Mouse (Mus musculus): ENCODE results near the gene Ubxn4.
A peak's percentile ranks its signal among the peaks of the same experiment; 100 is the strongest.
"Not testable (repeated sequence)": the region's sequence is repeated elsewhere in the genome, so short reads cannot be mapped to it uniquely, and the experiment has no call there.

The Ubxn4 gene

GRCm38 (mm10) chr1:128243627-128243995 is at the start of gene Ubxn4:
Gene Ubxn4 (plus strand): TSS chr1:128243964.
- DNase-seq (ENCODE audit: low spot score in 2 of 2): no peak

- DNase-seq (ENCODE audit: low spot score in 2 of 2): no peak
Measured at GRCm38 (mm10) chr1:128194011-128194410, 49.8 kb upstream of the Ubxn4 start.

GRCm38 (mm10) chr1:128197353-128197752 is 46.4 kb upstream of the Ubxn4 start:
- no peak for DNase-seq (ENCODE audit: low spot score in 2 of 2)

GRCm38 (mm10) chr1:128213261-128213660 is 30.5 kb upstream of the Ubxn4 start:
- no peak for DNase-seq (ENCODE audit: low spot score in 2 of 2)

GRCm38 (mm10) chr1:128221886-128222285 is 21.9 kb upstream of the Ubxn4 start:
- DNase-seq (ENCODE audit: low spot score in 2 of 2): no peak

- DNase-seq (ENCODE audit: low spot score in 2 of 2): no peak
Measured at GRCm38 (mm10) chr1:128223304-128223703, 20.5 kb upstream of the Ubxn4 start.

- DNase-seq (ENCODE audit: low spot score in 2 of 2): no peak
Measured at GRCm38 (mm10) chr1:128235181-128235580, 8.6 kb upstream of the Ubxn4 start.

- DNase-seq (ENCODE audit: low spot score in 2 of 2): peak; percentile 96 to 97
Measured at GRCm38 (mm10) chr1:128243996-128244726, 397 bp downstream of the Ubxn4 start.

- DNase-seq (ENCODE audit: low spot score in 2 of 2): peak in 1 of 2 experiments; percentile 16
Measured at GRCm38 (mm10) chr1:128244727-128245355, 1.1 kb downstream of the Ubxn4 start.

GRCm38 (mm10) chr1:128267061-128267460 is 23.3 kb downstream of the Ubxn4 start:
- not testable (repeated sequence) for DNase-seq (ENCODE audit: low spot score in 2 of 2)

GRCm38 (mm10) chr1:128270731-128271130 is 27.0 kb downstream of the Ubxn4 start:
- no peak for DNase-seq (ENCODE audit: low spot score in 2 of 2)

- no peak for DNase-seq (ENCODE audit: low spot score in 2 of 2)
Measured at GRCm38 (mm10) chr1:128275908-128276307, 32.1 kb downstream of the Ubxn4 start.

GRCm38 (mm10) chr1:128278563-128278962 is 34.8 kb downstream of the Ubxn4 start:
- DNase-seq (ENCODE audit: low spot score in 2 of 2): no peak

- no peak for DNase-seq (ENCODE audit: low spot score in 2 of 2)
Measured at GRCm38 (mm10) chr1:128281753-128282152, 38.0 kb downstream of the Ubxn4 start.

GRCm38 (mm10) chr1:128282924-128283323 is 39.2 kb downstream of the Ubxn4 start:
- DNase-seq (ENCODE audit: low spot score in 2 of 2): no peak

GRCm38 (mm10) chr1:128284157-128284690 is 40.5 kb downstream of the Ubxn4 start:
- DNase-seq (ENCODE audit: low spot score in 2 of 2): no peak

GRCm38 (mm10) chr1:128285136-128285535 is 41.4 kb downstream of the Ubxn4 start:
- no peak for DNase-seq (ENCODE audit: low spot score in 2 of 2)

GRCm38 (mm10) chr1:128290295-128290694 is 46.5 kb downstream of the Ubxn4 start:
- no peak for DNase-seq (ENCODE audit: low spot score in 2 of 2)

GRCm38 (mm10) chr1:128293524-128293923 is 49.8 kb downstream of the Ubxn4 start:
- no peak for DNase-seq (ENCODE audit: low spot score in 2 of 2)

- DNase-seq (ENCODE audit: low spot score in 2 of 2): no peak
Measured at GRCm38 (mm10) chr1:128295296-128295695, 51.5 kb downstream of the Ubxn4 start.

GRCm38 (mm10) chr1:128295717-128296528 is 52.2 kb downstream of the Ubxn4 start:
- no peak for DNase-seq (ENCODE audit: low spot score in 2 of 2)

GRCm38 (mm10) chr1:128303900-128304299 is 60.1 kb downstream of the Ubxn4 start:
- no peak for DNase-seq (ENCODE audit: low spot score in 2 of 2)

All from right cerebral cortex, postnatal 36 days (tissue).